Mouse (Mus musculus): ENCODE measurements around the gene Grk3. TPM values are rescaled to one million over a fixed set of nuclear protein-coding genes. Genes with fewer than 3 reads are reported as not detected.

Gene Grk3
- polyA plus RNA-seq, 1 experiment from 2014 or later: 15.1 TPM

- Histone ChIP-seq H3K9me3 (no peaks in the 10 kb centered on the region), H3K4me2 (replicated peaks) (no peak overlapping the region), H3K27me3 (no peaks in the 10 kb centered on the region), H3K27ac (no peak overlapping the region), H3K36me3 (no peaks in the 10 kb centered on the region), H3K9ac (replicated peaks) (no peak overlapping the region), H3K4me3 (replicated peaks) (no peak overlapping the region), H3K4me1 (replicated peaks) (peaks cover 6% of the 10 kb centered on the region)
- no peak for ATAC-seq
- 63% methylated on average over 7 of the region's 7 CpGs for WGBS
These were observed 126.9 kb downstream of the Grk3 start for GRCm38 (mm10) chr5:112888651-112889050.

- Histone ChIP-seq H3K9me3 (no peaks in the 10 kb centered on the region), H3K4me1 (replicated peaks) (peaks cover 6% of the 10 kb centered on the region), H3K4me3 (replicated peaks) (no peak overlapping the region), H3K4me2 (replicated peaks) (no peak overlapping the region), H3K9ac (replicated peaks) (no peak overlapping the region), H3K27me3 (no peaks in the 10 kb centered on the region), H3K27ac (no peak overlapping the region), H3K36me3 (no peaks in the 10 kb centered on the region)
- 57% methylated on average over 17 of the region's 17 CpGs for WGBS
- ATAC-seq: no peak
These were observed 128.7 kb downstream of the Grk3 start for GRCm38 (mm10) chr5:112886687-112887491.

- no peaks in the 10 kb centered on the region for H3K9me3 ChIP-seq
- ATAC-seq: 0 out of 2 replicates have a peak, but pooled peaks have one; percentile 55
These were observed 138.0 kb downstream of the Grk3 start for GRCm38 (mm10) chr5:112877391-112878115.

GRCm38 (mm10) chr5:112876846-112877390 is 138.7 kb downstream of the Grk3 start:
- no peaks in the 10 kb centered on the region for H3K9me3 ChIP-seq
- H3K27me3 ChIP-seq: peaks cover 3% of the 10 kb centered on the region
- no peak overlapping the region for H3K27ac ChIP-seq
- H3K4me2 ChIP-seq (replicated peaks): no peak overlapping the region
- WGBS: 33% methylated on average over 4 of the region's 4 CpGs
- no peak overlapping the region for H3K4me3 ChIP-seq (replicated peaks)
- no peaks in the 10 kb centered on the region for H3K36me3 ChIP-seq
- no peak overlapping the region for H3K9ac ChIP-seq (replicated peaks)
- no peaks in the 10 kb centered on the region for H3K4me1 ChIP-seq (replicated peaks)
- no peak for ATAC-seq

More at GRCm38 (mm10) chr5:112877391-112878115, 138.0 kb downstream of the Grk3 start:
- Histone ChIP-seq H3K4me1 (replicated peaks) (no peaks in the 10 kb centered on the region), H3K27me3 (no peaks in the 10 kb centered on the region; the same call in 1 of the 2 replicates), H3K4me2 (replicated peaks) (no peak overlapping the region), H3K36me3 (no peaks in the 10 kb centered on the region), H3K27ac (no peak overlapping the region), H3K4me3 (replicated peaks) (no peak overlapping the region), H3K9ac (replicated peaks) (no peak overlapping the region)
- 39% methylated on average over 14 of the region's 14 CpGs for WGBS

GRCm38 (mm10) chr5:112872999-112873398 is 142.6 kb downstream of the Grk3 start:
- Histone ChIP-seq H3K4me2 (replicated peaks) (no peak overlapping the region), H3K36me3 (no peaks in the 10 kb centered on the region), H3K9me3 (no peaks in the 10 kb centered on the region), H3K9ac (replicated peaks) (no peak overlapping the region), H3K4me1 (replicated peaks) (no peaks in the 10 kb centered on the region), H3K27ac (no peak overlapping the region), H3K4me3 (replicated peaks) (no peak overlapping the region), H3K27me3 (peaks cover 16% of the 10 kb centered on the region)
- 78% methylated on average over 6 of the region's 6 CpGs for WGBS
- no peak for ATAC-seq

- 0 out of 2 replicates have a peak, but pooled peaks have one; percentile 21 for ATAC-seq
- H3K36me3 ChIP-seq: no peaks in the 10 kb centered on the region
- H3K27ac ChIP-seq: no peak overlapping the region
- H3K27me3 ChIP-seq: peaks cover 26% of the 10 kb centered on the region
- H3K4me3 ChIP-seq (replicated peaks): no peak overlapping the region
- H3K4me1 ChIP-seq (replicated peaks): no peaks in the 10 kb centered on the region
- no peak overlapping the region for H3K4me2 ChIP-seq (replicated peaks)
- no peak overlapping the region for H3K9ac ChIP-seq (replicated peaks)
- WGBS: 24% methylated on average over 9 of the region's 9 CpGs
- H3K9me3 ChIP-seq: no peaks in the 10 kb centered on the region
These were observed 144.9 kb downstream of the Grk3 start for GRCm38 (mm10) chr5:112870729-112871128.

GRCm38 (mm10) chr5:112868620-112869019 is 147.0 kb downstream of the Grk3 start:
- no peak overlapping the region for H3K4me3 ChIP-seq (replicated peaks)
- ATAC-seq: no peak
- H3K9me3 ChIP-seq: no peaks in the 10 kb centered on the region
- H3K27ac ChIP-seq: no peak overlapping the region
- H3K4me2 ChIP-seq (replicated peaks): no peak overlapping the region
- H3K36me3 ChIP-seq: no peaks in the 10 kb centered on the region
- WGBS: 85% methylated on average over 5 of the region's 5 CpGs
- H3K27me3 ChIP-seq: peaks cover 27% of the 10 kb centered on the region
- no peak overlapping the region for H3K9ac ChIP-seq (replicated peaks)
- H3K4me1 ChIP-seq (replicated peaks): no peaks in the 10 kb centered on the region

GRCm38 (mm10) chr5:112864719-112865367 is 150.7 kb downstream of the Grk3 start:
- no peaks in the 10 kb centered on the region for H3K36me3 ChIP-seq
- no peak overlapping the region for H3K9ac ChIP-seq (replicated peaks)
- 0 out of 2 replicates have a peak, but pooled peaks have one; percentile 53 for ATAC-seq
- no peak overlapping the region for H3K27ac ChIP-seq
- peaks cover 7% of the 10 kb centered on the region for H3K4me1 ChIP-seq (replicated peaks)
- H3K4me3 ChIP-seq (replicated peaks): no peak overlapping the region
- H3K4me2 ChIP-seq (replicated peaks): no peak overlapping the region
- 52% methylated on average over 4 of the region's 4 CpGs for WGBS
- H3K9me3 ChIP-seq: no peaks in the 10 kb centered on the region
- H3K27me3 ChIP-seq: 0 out of 2 replicates have a peak, but pooled peaks cover 12% of the 10 kb centered on the region

Other genes with a start within 250 kb of the Grk3 start
- 2.1 and 2.3 TPM in 2 replicates for gene Myo18b, start 119.4 kb downstream of the Grk3 start, polyA plus RNA-seq (2015; fragmentation: Nextera tagmentation; extraction: Ambion mirVana)
- not detected in 2 replicates for gene Crybb2, start 54.3 kb upstream of the Grk3 start, polyA plus RNA-seq (2015; fragmentation: Nextera tagmentation; extraction: Ambion mirVana)
- 0.27 and 0.42 TPM in 2 replicates for gene Crybb3, start 65.8 kb upstream of the Grk3 start, polyA plus RNA-seq (2015; fragmentation: Nextera tagmentation; extraction: Ambion mirVana)
- 2.4 and 2.7 TPM in 2 replicates for gene 2900026A02Rik, start 205.4 kb upstream of the Grk3 start, polyA plus RNA-seq (2015; fragmentation: Nextera tagmentation; extraction: Ambion mirVana)
- not detected in 2 replicates for gene Tmem211, start 211.1 kb upstream of the Grk3 start, polyA plus RNA-seq (2015; fragmentation: Nextera tagmentation; extraction: Ambion mirVana)

All from midbrain, embryonic 13.5 days (tissue).